Mouse (Mus musculus) brown adipose tissue, adult 24 weeks (tissue): ENCODE data around the gene Grb10. TPM values are rescaled to one million over a fixed set of nuclear protein-coding genes. Genes with fewer than 3 reads are reported as not detected.

Experiments
- H3K27ac ChIP-seq: fragments of 200-500 bp; replicated peaks from 2 replicates; pipeline ENCODE4 v1.5.1; 2012; ENCODE audit warnings: low read depth, mild to moderate bottlenecking, low read length
- H3K4me1 ChIP-seq: fragments of 200-500 bp; 2 replicates; pipeline ENCODE4 v1.6.1; 2012; ENCODE audit warnings: low read length, mixed read lengths; ENCODE audit not compliant: control insufficient read depth, insufficient read depth, insufficient read length
- H3K4me3 ChIP-seq: fragments of 200-500 bp; 2 replicates; pipeline ENCODE4 v1.5.1; 2012; ENCODE audit warnings: low read depth, mild to moderate bottlenecking, low read length, moderate library complexity; ENCODE audit not compliant: insufficient read depth
- polyA plus RNA-seq: library from polyadenylated mRNA; stranded (reverse); fragments of >200 nt; gene quantifications from 2 replicates; pipeline ENCODE4 v1.2.4, GENCODE M21; 2012; ENCODE audit not compliant: missing spikeins, insufficient read depth, insufficient read length

Grb10 gene
- polyA plus RNA-seq, 1 experiment, result 6.4 TPM

- no peak within 1 kb of the TSS for H3K27ac ChIP-seq
- no peaks in the 10 kb centered on the region for H3K4me1 ChIP-seq
- no peak within 1 kb of the TSS for H3K4me3 ChIP-seq
Observed at GRCm38 (mm10) chr11:11897645-11898357, 140.7 kb downstream of the Grb10 start, which contains the start of gene Ddc. Gene Ddc, minus strand, starts transcription at chr11:11898144.

- H3K27ac ChIP-seq, result no peak overlapping the region
- no peaks in the 10 kb centered on the region for H3K4me1 ChIP-seq
- no peak overlapping the region for H3K4me3 ChIP-seq
Observed at GRCm38 (mm10) chr11:11895479-11895878, 143.0 kb downstream of the Grb10 start.

GRCm38 (mm10) chr11:11893769-11894168 lies 144.7 kb downstream of the Grb10 start:
- Histone ChIP-seq H3K27ac (no peak overlapping the region), H3K4me1 (no peaks in the 10 kb centered on the region), H3K4me3 (no peak overlapping the region)

- Histone ChIP-seq H3K4me1 (no peaks in the 10 kb centered on the region), H3K27ac (no peak overlapping the region), H3K4me3 (no peak overlapping the region)
Observed at GRCm38 (mm10) chr11:11892993-11893602, 145.4 kb downstream of the Grb10 start.

GRCm38 (mm10) chr11:11891832-11892231 lies 146.7 kb downstream of the Grb10 start:
- no peak overlapping the region for H3K27ac ChIP-seq

GRCm38 (mm10) chr11:11890139-11890741 lies 148.2 kb downstream of the Grb10 start:
- no peaks in the 10 kb centered on the region for H3K4me1 ChIP-seq
- H3K4me3 ChIP-seq, result no peak overlapping the region
- H3K27ac ChIP-seq, result no peak overlapping the region

More at GRCm38 (mm10) chr11:11891832-11892231, 146.7 kb downstream of the Grb10 start:
- no peak overlapping the region for H3K4me3 ChIP-seq
- H3K4me1 ChIP-seq, result no peaks in the 10 kb centered on the region

- Histone ChIP-seq H3K4me3 (no peak overlapping the region), H3K27ac (no peak overlapping the region), H3K4me1 (no peaks in the 10 kb centered on the region)
Observed at GRCm38 (mm10) chr11:11888727-11889126, 149.8 kb downstream of the Grb10 start.

GRCm38 (mm10) chr11:11888051-11888450 lies 150.4 kb downstream of the Grb10 start:
- H3K27ac ChIP-seq, result no peak overlapping the region
- no peaks in the 10 kb centered on the region for H3K4me1 ChIP-seq
- no peak overlapping the region for H3K4me3 ChIP-seq

- Histone ChIP-seq H3K27ac (no peak overlapping the region), H3K4me3 (no peak overlapping the region), H3K4me1 (no peaks in the 10 kb centered on the region)
Observed at GRCm38 (mm10) chr11:11886403-11886998, 152.0 kb downstream of the Grb10 start.

- Histone ChIP-seq H3K4me1 (no peaks in the 10 kb centered on the region), H3K27ac (no peak overlapping the region), H3K4me3 (no peak overlapping the region)
Observed at GRCm38 (mm10) chr11:11885921-11886320, 152.6 kb downstream of the Grb10 start.

GRCm38 (mm10) chr11:11885246-11885643 lies 153.2 kb downstream of the Grb10 start:
- Histone ChIP-seq H3K4me1 (no peaks in the 10 kb centered on the region), H3K4me3 (no peak overlapping the region), H3K27ac (no peak overlapping the region)

- H3K27ac ChIP-seq, result no peak overlapping the region
- no peaks in the 10 kb centered on the region for H3K4me1 ChIP-seq
- H3K4me3 ChIP-seq, result no peak overlapping the region
Observed at GRCm38 (mm10) chr11:11884533-11885245, 153.8 kb downstream of the Grb10 start.

- H3K27ac ChIP-seq, result no peak overlapping the region
- no peaks in the 10 kb centered on the region for H3K4me1 ChIP-seq
- no peak overlapping the region for H3K4me3 ChIP-seq
Observed at GRCm38 (mm10) chr11:11881783-11882155, 156.7 kb downstream of the Grb10 start.

- Histone ChIP-seq H3K4me1 (no peaks in the 10 kb centered on the region), H3K27ac (no peak overlapping the region), H3K4me3 (no peak overlapping the region)
Observed at GRCm38 (mm10) chr11:11881026-11881782, 157.3 kb downstream of the Grb10 start.
